In genomic region chr1:132046143-132046735, GRCm38 (mm10) we compare ENCODE assay signal across 8 mouse cellular contexts. TPM values are rescaled to one million over a fixed set of nuclear protein-coding genes. Genes with fewer than 3 reads are reported as not detected.
A peak's percentile ranks its signal among the peaks of the same experiment; 100 is the strongest.
DNase-seq lines count a peak whose midpoint lies in the region; ATAC-seq lines count a peak whose summit lies in the region.

No protein-coding gene starts in this region.

- ATAC-seq in erythroblast, adult 5-6 weeks (replicated peaks; ENCODE audit: low FRiP score, poor library complexity, severe bottlenecking), result peak; percentile 86

- DNase-seq in ES-CJ7 (ENCODE audit: low read depth, low spot score), result peak; percentile 55
- peak; percentile 72 for DNase-seq in brain, adult 2 months (ENCODE audit: low read depth, low spot score)
- peak; percentile 82 for DNase-seq in heart, postnatal 4 days
- peak; percentile 21 for DNase-seq in layer of hippocampus, adult 9-11 months
- peak; percentile 80 for DNase-seq in lung, postnatal 14 days
- DNase-seq in retina, embryonic 14.5 days (ENCODE audit: low spot score), result peak; percentile 82
- DNase-seq in thymus, postnatal 36 days, result peak; percentile 75 to 79

RNA-seq across cellular contexts. Expression of gene Mfsd4a, which starts 21.6 kb away (rescaled TPM):
- not detected in 2 replicates for total RNA-seq in erythroblast, adult 5-6 weeks (2015; ENCODE audit: low replicate concordance)
- 0.68 and 2.9 TPM in 2 replicates for total RNA-seq in erythroblast, adult 5-6 weeks (2017; ENCODE audit: low replicate concordance)
- total RNA-seq in heart, postnatal 4 days (2021), result 1 to 10 TPM; 1.3 to 1.4 TPM

RNA-seq across cellular contexts. Expression of gene Elk4, which starts 38.8 kb away (rescaled TPM):
- 96.8 and 101 TPM in 2 replicates for total RNA-seq in erythroblast, adult 5-6 weeks (2015; ENCODE audit: low replicate concordance)
- total RNA-seq in erythroblast, adult 5-6 weeks (2017; ENCODE audit: low replicate concordance), result 75.8 and 94.4 TPM in 2 replicates
- 100 to 1,000 TPM; 104 to 110 TPM for total RNA-seq in heart, postnatal 4 days (2021)

Comparison
In these comparisons a context has a peak if more than half of its experiments do, and no peak if none do; other contexts are left out.
1. Peak in every context shown above with its lines: DNase-seq and ATAC-seq.
2. DNase-seq: peak in every context shown above with its lines; median percentile 82 in heart, postnatal 4 days; 82 in retina, embryonic 14.5 days; 80 in lung, postnatal 14 days; 77 in thymus, postnatal 36 days; 72 in brain, adult 2 months; 55 in ES-CJ7; 21 in layer of hippocampus, adult 9-11 months.